Mouse (Mus musculus) embryo, embryonic 9.5 days (tissue): Measurements from ENCODE around the gene Prss16.

Source experiments
- DNase-seq: peaks from one replicate; pipeline ENCODE4 v3.0.0-alpha.2; 2017; ENCODE audit errors: extremely low spot score

Prss16 gene

DNA sequence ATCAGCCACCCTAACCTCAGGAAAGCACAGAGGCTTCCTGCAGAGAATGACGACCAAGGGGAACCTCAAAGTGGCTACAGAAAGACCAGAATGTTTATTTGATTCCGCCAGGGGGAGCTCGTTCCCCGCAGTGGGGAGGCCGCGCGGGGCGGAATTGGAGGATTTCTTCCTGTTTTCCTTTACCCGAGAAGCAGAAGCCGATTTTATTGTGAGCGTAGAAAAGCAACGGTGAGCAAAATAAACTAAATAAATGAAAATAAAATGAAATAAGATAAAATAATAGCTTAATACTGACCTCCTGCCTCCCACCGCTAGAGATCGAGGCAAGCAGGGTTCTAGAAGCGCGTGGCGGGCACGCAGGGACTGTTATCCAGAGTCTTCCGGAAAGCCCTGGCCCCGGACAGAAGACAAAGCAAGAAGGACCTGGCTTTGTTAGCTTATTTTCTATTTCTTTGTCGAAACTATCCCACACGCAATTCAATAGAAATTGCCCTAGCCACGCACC lies 35.3 kb downstream of the Prss16 start:
- peak; percentile 93 for DNase-seq

DNA sequence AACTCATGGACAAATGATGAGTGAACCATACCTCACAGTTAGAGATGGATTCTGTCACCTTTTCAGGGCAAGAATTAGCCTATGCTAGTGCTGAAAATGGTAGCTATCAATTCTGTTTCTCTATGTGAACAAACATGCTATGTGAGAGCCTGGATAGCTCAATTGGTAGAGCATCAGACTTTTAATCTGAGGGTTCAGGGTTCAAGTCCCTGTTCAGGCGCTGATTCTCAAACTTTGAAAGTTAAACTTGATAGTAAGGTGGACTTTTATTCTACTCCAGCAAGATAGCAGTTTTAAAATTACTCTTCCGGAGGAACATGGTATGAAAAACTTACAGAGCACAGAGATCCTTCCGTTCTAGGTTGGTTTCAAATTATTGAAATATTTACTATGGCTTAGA lies 37.9 kb downstream of the Prss16 start:
- peak; percentile 57 for DNase-seq

DNA sequence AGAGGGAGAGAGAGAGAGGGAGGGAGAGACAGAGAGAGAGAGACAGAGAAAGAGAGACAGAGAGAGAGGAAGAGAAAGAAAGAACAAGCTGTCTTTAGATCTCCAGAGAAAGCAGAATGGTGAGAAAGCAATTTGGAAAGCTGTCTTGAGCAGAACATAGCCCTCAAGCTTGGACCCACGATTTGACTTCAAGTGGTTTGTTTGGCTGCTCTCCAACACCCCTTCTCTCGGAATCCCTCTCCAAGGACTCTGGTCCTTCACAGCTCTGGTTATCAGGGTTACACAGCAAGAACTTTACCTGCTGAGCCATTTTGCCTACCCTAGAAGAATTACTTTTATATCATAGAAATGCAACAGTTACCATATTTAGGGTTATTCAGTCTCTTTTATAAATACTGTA lies 39.7 kb downstream of the Prss16 start:
- DNase-seq: no peak

DNA sequence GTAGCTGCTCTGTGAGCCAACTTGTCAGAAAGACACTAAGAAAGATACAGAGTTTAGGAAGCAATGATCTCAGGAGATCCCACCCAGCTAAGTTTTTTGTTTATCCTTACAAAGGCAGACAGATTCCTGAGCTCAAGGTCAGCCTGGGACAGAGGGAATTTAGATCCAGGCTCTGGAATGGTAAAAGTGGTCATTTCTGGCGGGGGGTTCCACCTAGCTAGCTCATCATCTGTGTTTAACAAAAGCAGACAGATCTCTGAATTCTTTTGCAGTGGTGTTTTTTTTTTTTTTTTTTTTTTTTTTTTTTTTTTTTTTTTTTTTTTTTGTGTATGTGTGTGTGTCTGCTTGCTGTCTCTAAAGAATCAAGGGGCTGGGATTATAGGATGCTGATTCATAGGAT lies 40.3 kb downstream of the Prss16 start:
- no peak for DNase-seq
